Mouse (Mus musculus): ENCODE results near the gene Tmcc3. TPM values are rescaled to one million over a fixed set of nuclear protein-coding genes. Genes with fewer than 3 reads are reported as not detected.
A peak's percentile ranks its signal among the peaks of the same experiment; 100 is the strongest.

The Tmcc3 gene
- total RNA-seq, 2 experiments from 2014 or later = 16.3 to 21.6 TPM

DNA sequence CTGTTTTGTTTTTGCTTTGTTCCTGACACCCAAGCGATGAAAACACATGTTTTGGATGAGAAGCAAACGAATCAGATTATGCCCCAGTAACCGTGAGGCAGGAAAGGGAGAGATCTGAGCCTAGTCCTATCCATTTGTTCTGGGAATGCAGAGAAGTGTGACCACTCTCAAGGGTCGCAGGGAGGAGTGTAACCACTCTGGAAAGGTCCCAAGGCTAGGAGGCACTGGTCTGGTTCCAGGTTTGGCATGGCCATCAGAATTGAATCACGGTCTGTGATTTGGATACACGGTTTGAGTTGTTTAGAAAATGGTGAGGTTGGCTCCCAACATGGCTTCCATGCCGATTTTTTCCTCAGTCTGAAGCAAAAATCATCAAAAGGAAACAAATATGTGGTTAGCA lies 30.5 kb downstream of the Tmcc3 start:
- no peak overlapping the region for H3K4me3 ChIP-seq
- H3K27ac ChIP-seq = no peak overlapping the region
- DNase-seq = no peak
- intact Hi-C loops (cut with DNase I) = no loop called here
- no peak for TF ChIP-seq CTCF (IDR thresholded peaks at IDR 0.05)

DNA sequence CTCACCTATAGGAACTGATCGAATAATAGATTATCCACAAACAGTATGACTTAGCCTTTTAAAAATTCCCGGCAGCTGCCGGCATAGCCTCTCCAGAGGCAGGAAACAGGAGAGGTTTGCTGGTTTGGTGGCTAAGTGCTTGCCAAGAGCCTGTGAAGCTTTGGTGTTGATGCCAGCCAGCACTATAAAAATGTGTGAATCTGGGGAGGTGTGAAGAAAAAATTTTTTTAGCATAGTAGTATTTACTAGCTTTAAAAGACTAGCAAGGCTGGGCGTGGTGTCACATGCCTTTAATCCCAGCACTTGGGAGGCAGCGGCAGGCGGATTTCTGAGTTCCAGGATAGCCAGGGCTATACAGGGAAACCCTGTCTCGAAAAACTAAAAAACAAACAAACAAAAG lies 31.8 kb downstream of the Tmcc3 start:
- DNase-seq = no peak
- intact Hi-C loops (cut with DNase I) = no loop called here
- H3K27ac ChIP-seq = no peak overlapping the region
- no peak overlapping the region for H3K4me3 ChIP-seq
- TF ChIP-seq CTCF (IDR thresholded peaks at IDR 0.05) = no peak

DNA sequence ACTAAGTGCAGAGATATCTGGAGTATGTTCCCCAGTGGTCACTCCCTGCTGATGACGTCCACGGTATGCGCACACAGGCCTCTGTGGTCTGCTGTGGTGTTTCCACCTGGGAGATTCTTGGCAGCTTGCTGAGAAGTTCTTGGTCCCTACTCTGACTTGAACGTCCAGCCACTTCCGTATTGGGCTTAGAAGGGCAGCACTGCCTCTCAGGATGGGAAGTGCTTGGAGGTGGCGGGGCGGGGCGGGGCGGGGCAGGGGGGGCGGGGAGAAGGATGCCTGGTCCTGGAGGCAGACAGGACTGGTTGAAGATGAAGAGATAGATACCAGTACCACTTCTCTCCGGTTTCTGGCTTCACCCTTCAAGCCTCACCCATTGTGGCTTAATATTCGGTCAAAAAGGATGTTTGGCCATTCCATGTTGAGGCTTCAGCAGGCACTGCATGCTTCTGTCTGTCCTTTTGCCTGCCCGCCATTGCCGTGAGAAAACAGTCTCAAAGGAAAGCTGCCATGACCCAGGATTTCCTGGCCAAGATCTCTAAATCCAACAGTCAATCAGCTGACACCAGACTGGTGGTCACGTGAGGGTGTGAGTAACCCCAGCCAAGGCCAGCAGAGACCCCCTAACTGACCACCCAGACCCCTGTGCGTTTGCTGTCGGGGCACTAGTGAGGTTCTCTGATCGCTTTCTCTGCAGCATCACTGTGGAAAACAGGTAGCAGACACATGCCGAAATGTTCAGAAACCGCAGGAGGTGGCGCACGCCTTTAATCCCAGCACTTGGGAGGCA lies 33.1 kb downstream of the Tmcc3 start:
- H3K4me3 ChIP-seq = no peak overlapping the region
- intact Hi-C loops (cut with DNase I) = no loop called here
- DNase-seq = no peak
- TF ChIP-seq CTCF (IDR thresholded peaks at IDR 0.05) = no peak
- no peak overlapping the region for H3K27ac ChIP-seq

- intact Hi-C loops (cut with DNase I) = no loop called here
- H3K27ac ChIP-seq = no peak overlapping the region
- TF ChIP-seq CTCF (IDR thresholded peaks at IDR 0.05) = no peak
- no peak for DNase-seq
- H3K4me3 ChIP-seq = no peak overlapping the region
These were observed 33.9 kb downstream of the Tmcc3 start for GRCm38 (mm10) chr10:94345509-94346252.

DNA sequence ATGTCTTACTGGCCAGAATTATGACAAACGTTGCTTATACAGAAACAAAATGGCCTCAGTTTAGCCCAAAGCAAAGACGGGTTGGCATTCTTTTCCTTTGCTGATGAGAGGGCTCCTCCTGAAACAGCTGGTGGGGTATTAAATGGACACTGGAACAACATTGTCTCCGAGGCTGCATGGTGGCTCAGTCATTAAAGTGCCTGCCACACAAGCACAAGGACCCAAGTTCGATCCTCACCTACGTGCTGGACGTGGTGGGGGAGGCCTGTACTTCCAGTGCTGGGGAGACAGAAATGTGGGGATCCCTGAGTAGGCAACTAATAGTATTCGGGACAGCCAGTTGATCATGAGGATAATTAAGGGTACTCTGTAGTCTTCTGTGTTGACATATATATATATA lies 34.8 kb downstream of the Tmcc3 start:
- DNase-seq = no peak
- intact Hi-C loops (cut with DNase I) = no loop called here
- no peak for TF ChIP-seq CTCF (IDR thresholded peaks at IDR 0.05)
- Histone ChIP-seq H3K4me3 (no peak overlapping the region), H3K27ac (no peak overlapping the region)

DNA sequence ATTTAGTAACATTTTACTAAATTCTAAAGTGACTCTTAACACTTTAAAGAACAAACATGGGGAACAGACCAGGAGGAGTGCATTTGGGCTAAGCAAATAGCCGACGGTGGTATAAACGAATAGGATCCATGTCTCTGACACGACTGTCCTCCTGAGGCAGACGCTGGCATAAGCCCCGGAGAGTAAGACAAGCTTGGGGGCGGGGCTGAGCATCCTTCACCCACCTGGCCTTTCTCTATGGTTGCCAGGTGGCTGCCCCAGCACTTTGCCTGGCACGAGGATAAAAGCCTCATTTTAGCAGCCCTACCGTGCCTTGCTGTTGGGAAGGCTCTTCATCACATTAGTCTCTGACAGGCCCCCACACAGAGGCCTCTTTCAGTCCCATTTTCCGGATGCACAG lies 35.5 kb downstream of the Tmcc3 start:
- no peak for DNase-seq
- H3K27ac ChIP-seq = no peak overlapping the region
- no peak for TF ChIP-seq CTCF (IDR thresholded peaks at IDR 0.05)
- H3K4me3 ChIP-seq = no peak overlapping the region
- intact Hi-C loops (cut with DNase I) = no loop called here

DNA sequence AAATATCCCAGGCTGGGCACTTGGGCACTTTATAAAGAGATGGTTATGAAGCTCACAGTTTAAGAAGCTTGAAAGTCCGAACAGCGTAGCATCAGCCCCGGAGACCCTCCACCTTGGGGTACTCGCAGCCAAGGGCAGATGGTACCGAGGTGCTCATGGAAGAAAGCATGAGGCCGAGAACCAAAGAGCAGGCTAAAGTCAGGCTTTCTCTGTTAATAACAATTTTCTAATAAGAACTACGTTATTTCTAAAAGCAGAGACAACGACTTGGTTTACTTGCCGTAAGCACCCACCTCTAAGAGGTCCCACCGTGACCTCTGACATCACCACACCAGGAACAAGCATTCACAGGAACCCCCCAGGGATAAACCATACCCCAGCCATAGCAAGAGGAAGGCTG lies 36.2 kb downstream of the Tmcc3 start:
- no peak for TF ChIP-seq CTCF (IDR thresholded peaks at IDR 0.05)
- intact Hi-C loops (cut with DNase I) = no loop called here
- Histone ChIP-seq H3K4me3 (no peak overlapping the region), H3K27ac (no peak overlapping the region)
- DNase-seq = no peak

- no peak for DNase-seq
- no peak for TF ChIP-seq CTCF (IDR thresholded peaks at IDR 0.05)
- Histone ChIP-seq H3K4me3 (no peak overlapping the region), H3K27ac (no peak overlapping the region)
- intact Hi-C loops (cut with DNase I) = no loop called here
These were observed 38.5 kb downstream of the Tmcc3 start for GRCm38 (mm10) chr10:94350207-94350606.

DNA sequence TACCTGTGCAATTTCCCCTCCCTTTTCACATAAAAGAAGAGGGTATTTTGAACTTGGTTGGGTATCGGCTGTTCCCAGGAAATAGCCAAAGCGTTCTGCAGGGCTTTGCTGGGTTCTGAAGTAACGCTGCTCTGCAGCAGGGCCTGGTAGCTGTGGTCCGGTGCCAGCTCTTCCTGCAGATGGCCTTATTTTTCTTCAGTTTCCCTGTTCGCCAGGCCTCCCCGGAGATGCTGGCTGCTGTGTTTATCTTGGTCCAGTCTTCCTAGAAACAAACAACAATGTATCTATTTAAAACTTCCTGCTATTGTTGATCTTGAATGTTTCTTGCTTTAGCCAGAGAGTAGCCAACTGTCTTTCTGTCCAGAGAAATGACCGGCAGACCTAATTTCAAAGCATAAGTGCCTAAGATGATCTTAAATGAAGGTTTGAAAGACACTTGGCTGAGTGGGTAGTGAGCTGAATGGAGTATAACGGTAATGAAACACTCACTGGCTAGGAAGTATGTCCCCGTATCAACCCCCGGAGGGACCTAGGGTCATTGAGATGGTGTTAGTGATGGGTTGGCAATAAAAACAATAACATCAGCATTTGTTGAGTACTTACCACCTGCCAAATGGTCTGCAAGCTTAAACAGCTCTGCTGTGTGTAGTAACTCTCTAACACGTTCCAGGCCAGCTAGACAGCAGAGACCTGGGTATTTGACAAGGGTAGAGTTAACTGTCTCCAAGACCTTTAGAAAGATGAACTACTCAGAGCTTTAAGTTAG lies 39.3 kb downstream of the Tmcc3 start:
- Histone ChIP-seq H3K27ac (no peak overlapping the region), H3K4me3 (no peak overlapping the region)
- no peak for TF ChIP-seq CTCF (IDR thresholded peaks at IDR 0.05)
- intact Hi-C loops (cut with DNase I) = no loop called here
- peak; percentile 34 for DNase-seq

GRCm38 (mm10) chr10:94352172-94352876 lies 40.6 kb downstream of the Tmcc3 start:
- intact Hi-C loops (cut with DNase I) = no loop called here
- no peak for DNase-seq
- no peak for TF ChIP-seq CTCF (IDR thresholded peaks at IDR 0.05)
- Histone ChIP-seq H3K4me3 (no peak overlapping the region), H3K27ac (no peak overlapping the region)

DNA sequence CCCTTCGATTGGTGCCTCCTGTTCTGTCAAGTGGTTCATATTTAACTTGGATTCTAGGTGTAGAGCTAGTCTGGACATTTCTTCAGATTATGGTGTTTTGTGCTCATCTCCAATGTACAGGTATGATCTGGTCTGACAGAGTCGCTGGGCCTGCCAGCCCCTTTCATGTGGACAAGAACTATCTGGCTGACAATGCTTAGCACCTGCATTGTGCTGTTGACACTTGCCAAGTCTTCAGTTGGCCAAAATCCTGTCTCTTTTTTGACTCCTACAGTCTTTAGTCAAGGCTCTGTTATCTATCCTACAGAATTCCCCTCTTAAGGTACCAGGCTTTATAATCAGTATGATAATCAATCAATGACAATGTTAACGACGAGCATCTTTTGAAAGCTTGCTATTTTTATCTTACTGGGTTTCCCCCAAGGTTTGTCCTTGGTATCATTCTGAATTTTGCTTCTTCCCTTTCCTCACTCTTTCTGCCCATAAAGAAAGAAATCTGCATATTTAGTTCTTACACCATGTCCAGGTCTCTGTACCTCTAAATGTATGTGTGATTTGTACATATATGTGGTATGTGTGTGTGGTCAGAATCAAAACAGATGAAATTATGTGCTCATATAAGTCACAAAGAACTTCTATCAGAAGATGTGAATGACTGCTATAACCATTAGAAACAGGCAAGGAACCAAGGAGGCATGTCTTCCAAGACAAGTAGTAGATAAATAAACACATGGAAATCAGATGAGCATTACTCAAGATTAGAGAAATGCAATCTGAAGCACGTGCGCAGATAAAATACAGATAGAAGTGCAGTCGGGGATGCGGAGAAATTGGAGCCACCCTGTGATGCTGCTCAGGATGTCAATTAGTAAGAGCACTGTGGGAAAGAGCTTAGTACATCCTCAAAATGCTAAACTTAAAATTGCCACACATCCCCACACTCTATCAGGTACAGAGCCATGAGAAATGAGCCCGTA lies 41.4 kb downstream of the Tmcc3 start:
- TF ChIP-seq CTCF (IDR thresholded peaks at IDR 0.05) = no peak
- no peak for DNase-seq
- intact Hi-C loops (cut with DNase I) = no loop called here
- Histone ChIP-seq H3K4me3 (no peak overlapping the region), H3K27ac (no peak overlapping the region)
